Mouse (Mus musculus) intestine, embryonic 14.5 days (tissue): ENCODE measurements around the gene Foxn1. TPM values are rescaled to one million over a fixed set of nuclear protein-coding genes. Genes with fewer than 3 reads are reported as not detected.

Experiments used
- ATAC-seq: fragments of 200-750 bp; cut with Nextera tagmentation; replicated peaks from 2 replicates; pipeline ENCODE4 v1.8.0; 2017; ENCODE audit warnings: low read depth, moderate number of reproducible peaks, moderate TSS enrichment, moderate library complexity; ENCODE audit not compliant: low FRiP score, low TSS enrichment
- DNase-seq: peaks from one replicate; pipeline ENCODE4 v3.0.0-alpha.2; 2018; ENCODE audit warnings: low spot score
- H3K27ac ChIP-seq: fragments of 300-500 bp; sonication (generic); 2 replicates; pipeline ENCODE4 v1.5.1; 2014; ENCODE audit warnings: low read depth, mild to moderate bottlenecking, control low read depth
- H3K27me3 ChIP-seq: fragments of 300-500 bp; sonication (generic); replicated peaks from 2 replicates; pipeline ENCODE4 v1.6.1; 2014; ENCODE audit warnings: low read length, control low read depth; ENCODE audit not compliant: control insufficient read depth, insufficient read depth
- H3K36me3 ChIP-seq: fragments of 300-500 bp; sonication (generic); 2 replicates; pipeline ENCODE4 v1.6.1; 2014; ENCODE audit warnings: low read length, control low read depth; ENCODE audit not compliant: control insufficient read depth, insufficient read depth
- H3K4me1 ChIP-seq: fragments of 300-500 bp; sonication (generic); replicated peaks from 2 replicates; pipeline ENCODE4 v1.6.1; 2014; ENCODE audit warnings: low read length, control low read depth, mixed read lengths; ENCODE audit not compliant: control insufficient read depth, insufficient read depth
- H3K4me2 ChIP-seq: fragments of 300-500 bp; sonication (generic); 2 replicates; pipeline ENCODE4 v1.6.1; 2014; ENCODE audit warnings: low read length
- H3K4me3 ChIP-seq: fragments of 300-500 bp; sonication (generic); 2 replicates; pipeline ENCODE4 v1.5.1; 2014; ENCODE audit warnings: low read depth, low read length, control low read depth, mixed read lengths
- H3K9ac ChIP-seq: fragments of 300-500 bp; sonication (generic); 2 replicates; pipeline ENCODE4 v1.6.1; 2014; ENCODE audit warnings: mild to moderate bottlenecking, low read length
- H3K9me3 ChIP-seq: fragments of 300-500 bp; sonication (generic); 2 replicates; pipeline ENCODE4 v1.6.1; 2016; ENCODE audit warnings: low read length, control low read depth; ENCODE audit not compliant: control insufficient read depth
- WGBS: fragments of 180-500 bp; shearing (Covaris S2); extraction: QIAGEN DNeasy Blood & Tissue Kit; methylation state at CpG from one replicate; pipeline ENCODE4 v1.1.7; 2014; 5-methylcytosine and 5-hydroxymethylcytosine counted together
- polyA plus RNA-seq: library from polyadenylated mRNA; unstranded; fragments of >200 nt; fragmentation: Nextera tagmentation; extraction: Ambion mirVana; gene quantifications from 2 replicates; pipeline ENCODE4 v1.2.1, GENCODE M21; 2014

Foxn1 gene
- polyA plus RNA-seq, 1 experiment from 2014 or later: not detected

DNA sequence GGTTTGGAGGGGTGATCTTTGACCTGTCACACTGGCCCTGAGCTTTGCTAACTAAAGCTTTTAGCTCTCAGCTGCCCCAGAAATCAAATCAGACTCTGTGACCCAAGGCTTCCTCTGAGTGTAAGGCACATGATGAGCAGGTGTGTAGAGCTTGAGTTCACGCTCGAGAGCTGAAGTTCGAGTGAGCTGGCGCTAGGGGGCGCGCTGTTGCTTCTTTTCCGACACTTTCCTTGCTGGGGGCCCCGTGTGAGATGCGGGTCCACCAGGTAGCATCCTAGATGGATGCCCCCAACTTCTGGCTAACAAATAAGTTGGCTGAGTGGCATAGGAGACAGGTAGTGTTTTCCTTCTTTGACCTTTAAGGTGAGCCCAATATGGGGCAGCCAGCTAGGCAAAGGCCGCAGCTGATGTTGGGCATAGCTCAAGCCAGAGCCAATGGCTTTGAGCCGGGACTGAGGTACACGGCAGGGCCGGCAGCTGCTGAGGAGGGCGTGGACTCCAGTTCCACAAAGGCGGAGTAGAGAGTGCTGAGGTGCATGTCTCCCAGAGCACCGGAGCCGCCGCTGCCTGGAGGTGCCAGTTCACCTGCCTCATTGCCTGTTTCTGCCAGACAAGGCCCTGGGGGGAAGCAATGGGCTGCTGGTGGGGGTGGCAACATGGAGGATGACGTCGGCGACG, 27.9 kb downstream of the Foxn1 start:
- ATAC-seq (no peak), DNase-seq (no peak)
- no peak overlapping the region for H3K9ac ChIP-seq
- no peaks in the 10 kb centered on the region for H3K9me3 ChIP-seq
- 14% methylated on average over 22 of the region's 22 CpGs for WGBS
- no peak overlapping the region for H3K4me2 ChIP-seq
- H3K4me1 ChIP-seq: no peaks in the 10 kb centered on the region
- no peaks in the 10 kb centered on the region for H3K27me3 ChIP-seq
- H3K27ac ChIP-seq: no peak overlapping the region
- H3K4me3 ChIP-seq: no peak overlapping the region
- H3K36me3 ChIP-seq: no peaks in the 10 kb centered on the region

DNA sequence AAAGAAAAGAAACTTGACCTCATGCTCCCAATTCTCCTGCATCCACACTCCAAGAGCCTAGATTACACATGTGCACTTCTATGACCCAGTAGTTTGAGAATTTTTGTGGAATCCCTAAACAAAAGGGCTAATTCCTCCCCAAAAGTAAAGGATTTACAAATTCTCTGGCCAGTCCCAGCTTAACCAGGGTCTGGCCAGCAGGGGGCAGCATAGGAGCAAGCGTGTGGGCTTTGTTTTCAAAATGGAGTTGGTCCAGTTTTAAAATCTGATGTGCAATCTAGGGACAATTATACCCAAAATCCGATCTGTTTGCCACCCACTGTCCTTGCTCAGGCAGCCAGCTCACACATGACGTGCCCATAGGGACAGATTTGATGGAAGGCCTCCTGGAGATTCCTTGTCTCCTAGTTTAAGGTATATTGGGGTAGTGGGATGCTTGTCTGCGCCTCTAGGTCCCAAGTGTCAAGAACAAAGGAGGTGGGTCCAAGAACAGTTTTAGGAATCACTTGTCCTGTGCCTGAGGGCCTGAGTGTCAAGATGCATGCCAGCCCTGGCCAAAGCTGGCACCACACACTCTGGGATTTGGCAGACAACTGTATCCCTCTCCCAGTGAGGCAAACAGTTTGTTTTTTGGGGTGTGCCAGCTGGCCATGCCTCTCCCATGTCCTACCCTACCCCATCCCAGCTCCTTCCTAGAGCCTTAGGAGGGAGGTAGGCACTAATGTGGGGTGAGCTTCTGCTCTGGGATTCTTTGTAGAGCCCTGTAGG, 30.7 kb downstream of the Foxn1 start:
- peak; percentile 88 for DNase-seq
- 36% methylated on average over 4 of the region's 4 CpGs for WGBS
- H3K27ac ChIP-seq: no peak overlapping the region
- no peak for ATAC-seq
- no peaks in the 10 kb centered on the region for H3K36me3 ChIP-seq
- no peak overlapping the region for H3K9ac ChIP-seq
- H3K4me2 ChIP-seq: no peak overlapping the region
- no peak overlapping the region for H3K4me3 ChIP-seq
- no peaks in the 10 kb centered on the region for H3K27me3 ChIP-seq
- H3K9me3 ChIP-seq: no peaks in the 10 kb centered on the region
- H3K4me1 ChIP-seq: no peaks in the 10 kb centered on the region

DNA sequence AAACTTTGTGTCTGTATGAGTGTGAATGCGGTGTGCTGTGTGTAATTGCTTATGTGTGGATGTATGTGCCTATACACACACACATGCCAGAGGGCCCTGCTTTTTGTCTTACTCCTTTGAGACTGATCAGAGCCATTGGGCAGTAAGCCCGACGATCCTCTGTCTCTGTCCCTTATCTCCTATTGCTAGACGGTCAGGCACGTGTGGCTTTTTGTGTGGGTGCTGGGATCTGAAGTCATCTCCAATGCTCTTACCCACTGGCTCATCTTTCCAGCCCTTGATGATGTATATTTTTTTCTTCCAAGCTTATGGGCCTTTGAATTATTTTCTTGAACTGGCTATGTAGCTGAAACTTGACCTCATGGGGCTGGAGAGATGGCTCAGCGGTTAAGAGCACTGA, 31.5 kb downstream of the Foxn1 start:
- Histone ChIP-seq H3K4me2 (no peak overlapping the region), H3K4me1 (0 out of 2 replicates have a peak, but pooled peaks cover 2% of the 10 kb centered on the region), H3K27ac (no peak overlapping the region), H3K9ac (no peak overlapping the region), H3K27me3 (no peaks in the 10 kb centered on the region), H3K36me3 (no peaks in the 10 kb centered on the region), H3K4me3 (no peak overlapping the region), H3K9me3 (no peaks in the 10 kb centered on the region)
- WGBS: 84% methylated on average over 6 of the region's 6 CpGs
- no peak for DNase-seq
- no peak for ATAC-seq

DNA sequence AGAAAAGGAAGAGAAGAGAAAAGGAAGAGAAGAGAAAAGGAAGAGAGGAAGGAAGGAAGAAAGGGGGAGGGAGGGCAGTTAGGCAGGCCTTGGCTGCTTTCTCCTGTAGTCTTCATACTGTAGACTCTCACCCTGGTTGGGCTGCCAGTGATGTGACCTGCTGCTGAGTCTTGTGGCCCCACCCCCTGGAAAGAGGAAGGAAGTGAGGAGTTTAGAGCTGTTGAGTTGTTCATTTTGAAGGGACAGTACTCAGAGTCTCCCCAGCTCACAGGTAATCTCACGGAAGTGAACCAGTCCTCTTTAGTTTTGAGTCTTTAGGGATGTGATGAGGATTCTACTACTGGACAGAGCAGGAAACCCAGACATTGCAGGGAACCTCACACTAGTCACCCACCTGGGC, 33.3 kb downstream of the Foxn1 start:
- no peaks in the 10 kb centered on the region for H3K27me3 ChIP-seq
- H3K36me3 ChIP-seq: peaks cover 11% of the 10 kb centered on the region; the same call in 1 of the 2 replicates
- no peak overlapping the region for H3K27ac ChIP-seq
- peaks cover 7% of the 10 kb centered on the region; the same call in 1 of the 2 replicates for H3K4me1 ChIP-seq
- 84% methylated on average over 1 of the region's 1 CpGs for WGBS
- H3K9ac ChIP-seq: no peak overlapping the region
- no peak for ATAC-seq
- H3K9me3 ChIP-seq: no peaks in the 10 kb centered on the region
- DNase-seq: no peak
- H3K4me3 ChIP-seq: no peak overlapping the region
- H3K4me2 ChIP-seq: no peak overlapping the region

DNA sequence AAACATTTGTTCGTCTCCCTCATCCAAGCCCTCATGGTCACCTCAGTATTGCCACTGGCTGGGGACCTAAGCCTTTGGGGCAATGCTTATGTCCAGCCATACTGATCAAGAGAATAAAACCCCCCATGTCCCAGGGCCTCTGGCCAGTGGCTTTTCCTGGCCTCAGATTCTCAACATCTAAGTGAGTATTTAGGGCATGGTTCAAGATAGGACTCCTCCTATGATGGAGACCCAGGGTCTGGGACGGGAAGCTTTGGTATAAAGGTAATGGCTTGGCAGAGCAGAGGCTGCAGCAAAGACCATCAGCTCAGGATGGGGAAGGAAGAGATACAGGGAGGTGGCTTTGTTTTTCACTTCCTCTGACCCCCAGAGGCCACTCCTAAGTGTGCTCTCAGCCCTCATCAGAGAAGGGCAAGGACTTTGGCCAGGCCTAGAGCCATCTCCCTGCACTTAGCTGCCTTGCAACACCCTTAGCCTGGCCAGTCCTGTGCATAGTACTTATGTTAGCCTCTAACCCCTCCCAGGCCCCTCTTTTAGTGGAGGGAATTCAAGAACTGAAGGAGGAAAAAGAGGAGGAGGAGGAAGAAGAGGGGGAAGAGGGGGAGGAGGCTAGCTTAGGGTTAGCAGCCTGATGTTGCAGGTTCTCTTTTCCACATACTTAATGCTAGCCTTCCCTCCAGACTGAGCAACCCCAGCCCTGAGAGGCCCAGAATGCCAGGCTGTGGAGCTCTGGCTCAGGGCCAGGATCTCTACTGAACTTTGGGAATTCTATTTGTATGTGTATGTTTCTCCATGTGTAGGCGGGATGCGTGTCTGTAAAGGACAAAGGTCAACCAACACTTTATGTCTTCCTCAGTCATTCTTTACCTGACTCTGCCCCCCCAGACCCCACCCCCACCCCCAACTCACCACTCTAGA, 36.7 kb downstream of the Foxn1 start:
- Histone ChIP-seq H3K27ac (no peak overlapping the region), H3K4me1 (peaks cover 25% of the 10 kb centered on the region), H3K27me3 (no peaks in the 10 kb centered on the region), H3K9me3 (no peaks in the 10 kb centered on the region), H3K4me2 (no peak overlapping the region), H3K9ac (no peak overlapping the region), H3K4me3 (no peak overlapping the region), H3K36me3 (peaks cover 11% of the 10 kb centered on the region; the same call in 1 of the 2 replicates)
- no peak for ATAC-seq
- no peak for DNase-seq
- WGBS: 60% methylated on average over 4 of the region's 4 CpGs

DNA sequence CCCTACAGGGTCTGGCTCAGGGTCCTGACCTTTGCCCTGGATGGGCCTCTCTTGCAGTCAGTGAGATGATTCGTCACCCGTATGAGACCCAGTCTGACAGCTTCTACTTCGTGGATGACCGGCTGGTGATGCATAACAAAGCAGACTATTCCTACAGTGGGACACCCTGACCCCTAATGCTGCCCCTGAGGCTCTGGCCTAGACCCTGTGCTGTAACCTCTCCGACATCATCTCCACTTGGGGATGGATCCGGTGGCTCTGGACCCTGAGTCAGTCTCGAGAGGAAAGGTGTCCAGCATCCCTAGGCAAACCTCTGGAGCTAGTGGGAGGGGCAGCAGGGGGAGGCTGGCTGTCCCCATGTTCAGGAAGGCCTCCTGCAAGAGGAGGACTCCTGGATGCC, 37.9 kb downstream of the Foxn1 start:
- no peak overlapping the region for H3K4me3 ChIP-seq
- H3K36me3 ChIP-seq: peaks cover 11% of the 10 kb centered on the region; the same call in 1 of the 2 replicates
- no peaks in the 10 kb centered on the region for H3K27me3 ChIP-seq
- H3K4me1 ChIP-seq: peaks cover 32% of the 10 kb centered on the region
- ATAC-seq (no peak), DNase-seq (no peak)
- 42% methylated on average over 7 of the region's 7 CpGs for WGBS
- no peak overlapping the region for H3K9ac ChIP-seq
- no peak overlapping the region for H3K27ac ChIP-seq
- H3K4me2 ChIP-seq: no peak overlapping the region
- H3K9me3 ChIP-seq: no peaks in the 10 kb centered on the region

DNA sequence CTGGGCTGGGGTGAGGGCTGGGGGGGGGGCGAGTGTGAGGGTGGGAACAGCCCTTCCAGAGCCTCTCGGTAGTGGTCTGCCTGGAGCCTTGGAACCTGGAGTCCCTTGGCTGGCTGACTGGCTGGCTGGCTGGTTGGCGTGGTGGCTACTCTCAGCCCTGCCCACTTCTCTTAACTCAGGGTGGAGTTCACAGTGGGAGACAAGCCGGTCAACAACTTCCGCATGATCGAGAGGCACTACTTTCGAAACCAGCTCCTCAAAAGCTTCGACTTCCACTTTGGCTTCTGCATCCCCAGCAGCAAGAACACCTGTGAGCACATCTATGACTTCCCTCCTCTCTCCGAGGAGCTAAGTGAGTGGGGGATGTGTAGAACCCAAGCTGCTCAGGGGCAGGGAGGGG, 38.5 kb downstream of the Foxn1 start:
- H3K27ac ChIP-seq: no peak overlapping the region
- no peak for ATAC-seq
- H3K4me3 ChIP-seq: no peak overlapping the region
- peaks cover 11% of the 10 kb centered on the region; the same call in 1 of the 2 replicates for H3K36me3 ChIP-seq
- no peak for DNase-seq
- WGBS: 84% methylated on average over 9 of the region's 9 CpGs
- peaks cover 32% of the 10 kb centered on the region for H3K4me1 ChIP-seq
- H3K9me3 ChIP-seq: no peaks in the 10 kb centered on the region
- H3K9ac ChIP-seq: no peak overlapping the region
- no peak overlapping the region for H3K4me2 ChIP-seq
- no peaks in the 10 kb centered on the region for H3K27me3 ChIP-seq

DNA sequence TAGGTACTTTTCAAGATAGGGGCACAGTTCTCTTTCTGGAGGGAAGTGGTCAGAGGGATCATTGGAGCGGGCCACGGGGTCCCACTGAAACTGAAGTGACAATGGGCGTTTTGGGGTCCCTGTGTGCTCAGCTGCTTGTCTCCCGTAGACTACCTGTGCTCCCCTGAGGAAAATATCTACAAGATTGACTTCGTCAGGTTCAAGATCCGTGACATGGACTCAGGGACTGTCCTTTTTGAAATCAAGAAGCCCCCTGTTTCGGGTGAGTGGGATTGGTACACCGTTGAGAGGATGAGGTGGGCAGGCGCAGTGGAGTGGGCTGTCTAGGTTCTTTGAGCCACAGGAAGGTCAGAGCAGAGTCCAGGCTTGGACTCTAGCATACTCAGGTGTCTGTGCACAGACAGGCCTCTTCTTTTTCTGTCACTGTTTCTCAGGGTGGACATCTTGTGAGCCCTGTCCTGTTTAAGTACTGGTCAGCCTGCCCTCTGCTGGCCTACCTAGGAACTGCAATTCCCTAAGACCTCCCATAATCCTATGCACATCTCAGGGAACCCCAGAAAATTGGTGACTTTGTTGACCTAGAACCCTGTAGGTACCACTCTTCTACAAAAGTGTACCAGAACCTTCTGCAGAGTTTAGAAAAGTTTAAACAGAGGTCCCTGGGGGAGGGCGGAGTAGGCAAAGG, 39.1 kb downstream of the Foxn1 start:
- DNase-seq (peak; percentile 80), ATAC-seq (no peak)
- Histone ChIP-seq H3K4me3 (no peak overlapping the region), H3K4me1 (peaks cover 32% of the 10 kb centered on the region), H3K9ac (no peak overlapping the region), H3K27me3 (no peaks in the 10 kb centered on the region), H3K27ac (no peak overlapping the region), H3K9me3 (no peaks in the 10 kb centered on the region), H3K4me2 (no peak overlapping the region), H3K36me3 (peaks cover 11% of the 10 kb centered on the region; the same call in 1 of the 2 replicates)
- 91% methylated on average over 10 of the region's 10 CpGs for WGBS
